Mouse (Mus musculus): ENCODE measurements at regions not wholly inside any gene's neighbourhood (a gene's known extent, or its start where the extent isn't known, plus 50 kb on each side); places are given as distances from the start of the nearest gene placed in this dataset.

DNA sequence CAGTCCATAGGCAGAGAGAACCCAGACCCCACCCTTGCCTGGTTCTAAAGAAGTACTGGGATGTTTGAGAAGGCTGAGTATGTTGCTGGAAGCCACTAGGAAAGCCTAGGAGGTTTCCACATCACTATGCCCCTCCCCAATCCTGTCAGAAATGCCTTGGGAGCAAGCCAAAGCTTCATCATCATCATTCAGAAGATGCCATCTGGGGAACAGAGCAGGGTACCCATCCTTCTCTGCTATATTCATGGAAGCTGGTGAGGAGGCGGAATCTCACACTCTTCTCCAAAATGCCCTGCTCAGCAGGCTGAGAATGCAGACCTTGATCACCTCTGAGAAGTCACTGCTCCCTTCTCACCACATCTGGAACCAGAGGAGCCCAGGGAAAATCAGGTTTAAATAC lies 200.7 kb downstream of the Plxna1 start:
- TF ChIP-seq POLR2A (IDR thresholded peaks at IDR 0.05; ENCODE audit: borderline replicate concordance, extremely low read depth, low read depth, low read length) (no peak), CTCF (IDR thresholded peaks at IDR 0.05; ENCODE audit: insufficient read depth, low read length) (no peak)
